Mouse (Mus musculus) ES-Bruce4 (cell line): ENCODE measurements around the gene Pip4k2a.

ENCODE experiments used
- CTCF ChIP-seq: IDR thresholded peaks from one replicate; pipeline ENCODE4 v1.8.1; 2011; ENCODE audit warnings: low read depth, low read length
- EP300 ChIP-seq: IDR thresholded peaks from 2 replicates; pipeline ENCODE4 v1.6.1; 2011; ENCODE audit warnings: low read depth, low read length; ENCODE audit not compliant: insufficient read depth
- POLR2A ChIP-seq: IDR thresholded peaks from one replicate; pipeline ENCODE4 v1.8.1; 2011; ENCODE audit warnings: low read length; ENCODE audit not compliant: insufficient read depth

DNA sequence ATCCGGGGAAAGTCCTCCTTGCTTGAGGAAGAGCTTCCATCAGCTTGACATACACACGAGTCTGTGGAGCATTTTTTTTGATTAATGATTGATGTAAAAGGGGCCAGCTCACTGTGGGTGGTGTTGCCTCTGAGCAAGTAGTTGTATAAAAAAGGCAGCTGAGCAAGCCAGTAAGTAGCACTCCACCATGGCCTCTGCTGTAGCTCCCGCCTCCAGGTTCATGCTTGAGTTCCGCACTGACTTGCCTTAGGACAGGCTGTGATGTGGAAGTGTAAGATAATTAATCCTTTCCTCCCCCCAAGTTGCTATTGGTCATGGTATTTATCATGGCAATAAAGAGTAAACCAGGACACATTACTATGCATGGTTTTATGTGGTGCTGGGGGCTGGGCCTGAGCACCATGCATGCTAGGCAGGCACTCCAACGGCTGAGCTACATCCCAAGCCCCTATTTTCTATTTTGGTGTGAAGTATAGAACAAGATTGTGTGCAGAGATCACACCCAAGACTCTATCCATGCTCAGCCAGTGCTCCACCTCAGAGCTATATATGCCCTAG lies 78.0 kb downstream of the Pip4k2a start:
- no peak for TF ChIP-seq CTCF
- no peak for TF ChIP-seq EP300
- no peak for TF ChIP-seq POLR2A
